In the genomic region with DNA sequence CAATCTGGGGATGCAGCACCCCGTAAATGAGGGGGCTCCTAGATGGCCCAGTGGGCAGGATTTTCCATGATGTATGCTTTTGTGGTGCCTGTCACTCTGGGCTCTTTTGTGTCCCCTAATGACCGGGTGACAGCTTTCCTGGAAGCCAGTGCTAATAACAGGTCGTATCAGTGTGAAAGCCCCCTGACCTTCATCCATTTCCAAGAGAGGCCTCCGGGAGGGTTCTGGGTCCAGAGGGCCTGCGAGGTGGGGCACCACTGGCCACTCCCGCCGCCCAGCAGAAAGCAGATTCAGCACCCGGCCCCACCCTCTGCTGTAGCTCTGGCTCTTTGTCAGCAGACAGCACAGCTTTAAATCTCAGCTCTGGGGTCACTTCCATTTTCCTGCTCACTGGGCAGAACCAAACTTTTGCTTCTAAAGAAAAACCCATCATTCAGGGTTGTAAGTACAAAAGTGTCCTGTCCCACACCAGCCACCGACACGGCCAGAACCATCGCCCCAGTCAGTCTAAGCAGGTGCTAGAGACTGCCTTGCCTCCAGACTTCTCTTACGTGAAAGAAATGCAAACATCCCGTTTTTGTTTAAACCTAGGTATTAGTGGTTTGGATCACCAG, we compare ENCODE assay signal across 9 mouse cellular contexts. TPM values are rescaled to one million over a fixed set of nuclear protein-coding genes. Genes with fewer than 3 reads are reported as not detected.
DNase-seq lines count a peak whose midpoint lies in the region; ATAC-seq and TF ChIP-seq lines count a peak whose summit lies in the region.
"Had no signal": no experiment of that assay in that cellular context is flagged by ENCODE, and none has a peak within 500 bp of the region (broad histone marks: within the 10 kb centered on the region; RNA-seq: fewer than 3 reads in every experiment).

No protein-coding gene starts in this region.

- ATAC-seq in forebrain, embryonic 16.5 days = no peak
- ATAC-seq in intestine, embryonic 15.5 days = peak; percentile 73
- ATAC-seq in limb, embryonic 13.5 days (ENCODE audit: low FRiP score, low read depth) = no peak
- ATAC-seq: liver, embryonic 12.5 days had no signal

- H3K4me1 ChIP-seq in forebrain, embryonic 10.5 days = peaks cover 83% of the 10 kb centered on the region
- peaks cover 37% of the 10 kb centered on the region for H3K4me1 ChIP-seq in forebrain, embryonic 16.5 days (replicated peaks; ENCODE audit: control insufficient read depth, insufficient read depth, low read length)
- peaks cover 52% of the 10 kb centered on the region for H3K4me1 ChIP-seq in intestine, embryonic 15.5 days (replicated peaks)
- H3K4me1 ChIP-seq in limb, embryonic 13.5 days = peaks cover 71% of the 10 kb centered on the region

- H3K9ac ChIP-seq in forebrain, embryonic 16.5 days (replicated peaks; ENCODE audit: low read depth, low read length) = no peak overlapping the region; the same call in 1 of the 2 replicates
- peak overlapping the region; percentile 4; the same call in 1 of the 2 replicates for H3K9ac ChIP-seq in intestine, embryonic 15.5 days
- peak overlapping the region; percentile 20; the same call in 1 of the 2 replicates for H3K9ac ChIP-seq in limb, embryonic 13.5 days
- H3K9ac ChIP-seq: liver, embryonic 12.5 days had no signal

- WGBS in forebrain, embryonic 10.5 days = 19% methylated on average over 13 of the region's 13 CpGs
- 17% methylated on average over 13 of the region's 13 CpGs for WGBS in forebrain, embryonic 16.5 days
- WGBS in intestine, embryonic 15.5 days = 20% methylated on average over 13 of the region's 13 CpGs
- WGBS in limb, embryonic 13.5 days = 35% methylated on average over 13 of the region's 13 CpGs

- no peak overlapping the region for H3K4me2 ChIP-seq in forebrain, embryonic 16.5 days (ENCODE audit: low read length)
- H3K4me2 ChIP-seq in intestine, embryonic 15.5 days (replicated peaks) = peak overlapping the region; percentile 14; the same call in 1 of the 2 replicates
- H3K4me2 ChIP-seq in limb, embryonic 13.5 days (replicated peaks) = no peak overlapping the region
- H3K4me2 ChIP-seq: liver, embryonic 12.5 days had no signal

- no peak for DNase-seq in forebrain, embryonic 10.5 days (ENCODE audit: extremely low spot score, low spot score)
- peak; percentile 56 for DNase-seq in brain, embryonic 14.5 days (ENCODE audit: low read depth)
- no peak for DNase-seq in spleen, postnatal 10 days (ENCODE audit: low spot score in 2 of 2)
- no peak for DNase-seq in natural killer cell, adult 2 months (ENCODE audit: low spot score in 2 of 2)
- DNase-seq in ovary, postnatal 14 days (ENCODE audit: low spot score) = no peak

- H3K4me3 ChIP-seq in forebrain, embryonic 10.5 days = peak overlapping the region; percentile 23
- no peak overlapping the region for H3K4me3 ChIP-seq in forebrain, embryonic 16.5 days (replicated peaks; ENCODE audit: low read length)
- no peak overlapping the region for H3K4me3 ChIP-seq in intestine, embryonic 15.5 days (replicated peaks)
- H3K4me3 ChIP-seq in limb, embryonic 13.5 days = no peak overlapping the region
- H3K4me3 ChIP-seq: liver, embryonic 12.5 days had no signal

- no peak for TF ChIP-seq POLR2A in brain, embryonic 14.5 days (IDR thresholded peaks at IDR 0.05; ENCODE audit: borderline replicate concordance, extremely low read depth, insufficient read depth, insufficient read length, poor library complexity, severe bottlenecking)

- H3K27me3 ChIP-seq in forebrain, embryonic 10.5 days (ENCODE audit: poor library complexity, severe bottlenecking) = peaks cover 16% of the 10 kb centered on the region
- H3K27me3 ChIP-seq in forebrain, embryonic 16.5 days (replicated peaks; ENCODE audit: control insufficient read depth, insufficient read depth, low read length) = no peaks in the 10 kb centered on the region
- H3K27me3 ChIP-seq in intestine, embryonic 15.5 days (replicated peaks) = no peaks in the 10 kb centered on the region
- no peaks in the 10 kb centered on the region; the same call in 1 of the 2 replicates for H3K27me3 ChIP-seq in limb, embryonic 13.5 days
- H3K27me3 ChIP-seq: liver, embryonic 12.5 days had no signal

- peak overlapping the region; percentile 86 for H3K27ac ChIP-seq in forebrain, embryonic 10.5 days
- H3K27ac ChIP-seq in forebrain, embryonic 16.5 days (ENCODE audit: low read length) = no peak overlapping the region
- H3K27ac ChIP-seq in intestine, embryonic 15.5 days = peak overlapping the region; percentile 9; the same call in 1 of the 2 replicates
- H3K27ac ChIP-seq in limb, embryonic 13.5 days = no peak overlapping the region
- H3K27ac ChIP-seq: liver, embryonic 12.5 days had no signal

- no peaks in the 10 kb centered on the region for H3K9me3 ChIP-seq in forebrain, embryonic 10.5 days
- H3K9me3 ChIP-seq in forebrain, embryonic 16.5 days (ENCODE audit: control insufficient read depth, low read length) = no peaks in the 10 kb centered on the region
- H3K9me3 ChIP-seq in intestine, embryonic 15.5 days = no peaks in the 10 kb centered on the region
- H3K9me3 ChIP-seq in limb, embryonic 13.5 days = no peaks in the 10 kb centered on the region
- H3K9me3 ChIP-seq: liver, embryonic 12.5 days had no signal

- peaks cover 31% of the 10 kb centered on the region for H3K36me3 ChIP-seq in forebrain, embryonic 10.5 days (replicated peaks)
- no peaks in the 10 kb centered on the region for H3K36me3 ChIP-seq in forebrain, embryonic 16.5 days (ENCODE audit: control insufficient read depth, insufficient read depth)
- no peaks in the 10 kb centered on the region for H3K36me3 ChIP-seq in intestine, embryonic 15.5 days
- H3K36me3 ChIP-seq in limb, embryonic 13.5 days = no peaks in the 10 kb centered on the region
- H3K36me3 ChIP-seq: liver, embryonic 12.5 days had no signal

- no peak for TF ChIP-seq CTCF in brain, embryonic 14.5 days (IDR thresholded peaks at IDR 0.05; ENCODE audit: borderline replicate concordance, extremely low read depth, insufficient read depth, insufficient read length)

RNA-seq across cellular contexts. Expression of gene Spsb4, which starts 39.1 kb away (rescaled TPM):
- 102 and 109 TPM in 2 replicates for polyA plus RNA-seq in forebrain, embryonic 10.5 days (2016; fragmentation: Nextera tagmentation; extraction: Ambion mirVana)
- polyA plus RNA-seq in forebrain, embryonic 16.5 days (2015; fragmentation: Nextera tagmentation; extraction: Ambion mirVana) = 20.9 and 23.4 TPM in 2 replicates
- polyA plus RNA-seq in brain, embryonic 14.5 days (2012; rRNA removed) = 24.8 and 28.6 TPM in 2 replicates
- polyA plus RNA-seq in intestine, embryonic 15.5 days (2015; fragmentation: Nextera tagmentation; extraction: Ambion mirVana) = 29.3 and 29.9 TPM in 2 replicates
- 48.6 and 55.5 TPM in 2 replicates for polyA plus RNA-seq in limb, embryonic 13.5 days (2015; fragmentation: Nextera tagmentation; extraction: Ambion mirVana)

Comparison
In these comparisons a context has a peak if more than half of its experiments do, and no peak if none do; other contexts are left out.
1. H3K27ac ChIP-seq: peak in forebrain, embryonic 10.5 days (single experiment) and intestine, embryonic 15.5 days (single experiment); none in forebrain, embryonic 16.5 days (single experiment) and limb, embryonic 13.5 days (single experiment).